Mouse (Mus musculus) liver, embryonic 16.5 days (tissue): ENCODE measurements at regions not wholly inside any gene's neighbourhood (a gene's known extent, or its start where the extent isn't known, plus 50 kb on each side); places are given as distances from the start of the nearest gene placed in this dataset.

Source experiments
- ATAC-seq: fragments of 200-750 bp; cut with Nextera tagmentation; 2 replicates; pipeline ENCODE4 v1.8.0; 2017; ENCODE audit warnings: low read depth, mild to moderate bottlenecking, moderate number of reproducible peaks, moderate library complexity
- H3K27ac ChIP-seq: fragments of 300-500 bp; sonication (generic); 2 replicates; pipeline ENCODE4 v1.5.1; 2014; ENCODE audit warnings: mild to moderate bottlenecking, low read length
- H3K27me3 ChIP-seq: fragments of 300-500 bp; sonication (generic); 2 replicates; pipeline ENCODE4 v1.6.1; 2014; ENCODE audit warnings: low read depth, low read length, mixed read lengths; ENCODE audit not compliant: control insufficient read depth, insufficient read depth
- H3K36me3 ChIP-seq: fragments of 300-500 bp; sonication (generic); 2 replicates; pipeline ENCODE4 v1.6.1; 2014; ENCODE audit warnings: mild to moderate bottlenecking; ENCODE audit not compliant: control insufficient read depth, insufficient read depth
- H3K4me1 ChIP-seq: fragments of 300-500 bp; sonication (generic); 2 replicates; pipeline ENCODE4 v1.6.1; 2014; ENCODE audit warnings: low read depth, low read length, mixed read lengths; ENCODE audit not compliant: control insufficient read depth
- H3K4me2 ChIP-seq: fragments of 300-500 bp; sonication (generic); 2 replicates; pipeline ENCODE4 v1.6.1; 2014; ENCODE audit warnings: low read depth, low read length, mixed read lengths
- H3K4me3 ChIP-seq: fragments of 300-500 bp; sonication (generic); 2 replicates; pipeline ENCODE4 v1.5.1; 2014; ENCODE audit warnings: low read depth, mild to moderate bottlenecking, low read length
- H3K9ac ChIP-seq: fragments of 300-500 bp; sonication (generic); 2 replicates; pipeline ENCODE4 v1.6.1; 2014; ENCODE audit warnings: low read depth, low read length
- H3K9me3 ChIP-seq: fragments of 300-500 bp; sonication (generic); replicated peaks from 2 replicates; pipeline ENCODE4 v1.6.1; 2016; ENCODE audit warnings: low read length; ENCODE audit not compliant: control insufficient read depth
- WGBS: fragments of 180-500 bp; shearing (Covaris S2); extraction: QIAGEN DNeasy Blood & Tissue Kit; methylation state at CpG from one replicate; pipeline ENCODE4 v1.1.7; 2014; ENCODE audit not compliant: insufficient replicate concordance; 5-methylcytosine and 5-hydroxymethylcytosine counted together

DNA sequence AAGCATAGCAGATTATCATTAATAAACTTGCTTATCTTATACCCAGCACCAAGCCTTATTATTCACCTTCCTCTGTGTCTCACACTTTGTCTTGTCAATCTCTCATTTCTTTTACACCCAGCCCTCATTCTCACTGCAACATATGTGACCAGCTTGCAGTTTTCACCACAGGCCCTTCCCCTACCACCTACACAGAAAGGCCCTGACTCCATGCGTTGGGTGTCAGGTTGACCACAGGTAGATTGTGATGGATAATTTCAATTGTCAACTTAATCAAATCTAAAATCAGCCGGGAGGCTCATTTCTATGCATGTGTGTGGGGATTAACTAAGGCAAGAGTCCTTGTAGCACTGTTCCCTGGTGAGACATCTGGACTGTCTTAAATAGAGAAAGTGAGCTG, 72.4 kb upstream of the Rbpj start:
- no peak overlapping the region for H3K9ac ChIP-seq
- no peaks in the 10 kb centered on the region for H3K27me3 ChIP-seq
- no peak overlapping the region for H3K4me3 ChIP-seq
- no peak overlapping the region for H3K4me2 ChIP-seq
- no peak for ATAC-seq
- H3K36me3 ChIP-seq, result no peaks in the 10 kb centered on the region
- WGBS, result 64% methylated on average over 2 of the region's 2 CpGs
- no peak overlapping the region for H3K27ac ChIP-seq
- no peaks in the 10 kb centered on the region for H3K9me3 ChIP-seq
- H3K4me1 ChIP-seq, result no peaks in the 10 kb centered on the region

DNA sequence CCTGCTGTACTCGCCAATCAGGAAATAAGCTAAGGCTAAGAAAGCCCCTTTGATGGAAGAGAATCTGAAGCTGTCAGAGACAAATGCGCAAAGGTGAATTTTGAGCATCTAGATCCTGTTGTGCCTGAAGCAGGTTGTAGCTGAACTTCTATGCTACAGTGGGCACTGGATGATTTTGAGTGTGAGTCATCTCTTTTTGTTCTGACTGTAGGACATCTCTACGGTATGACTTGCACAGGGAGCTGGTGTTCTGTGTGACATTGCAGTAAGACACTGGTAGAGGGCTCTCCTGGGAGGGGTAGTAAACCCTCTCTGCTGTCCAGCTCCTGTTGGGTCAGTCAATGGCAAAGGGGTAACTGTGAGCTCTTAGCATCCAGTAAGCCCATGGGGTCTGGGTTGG, 71.4 kb upstream of the Rbpj start:
- no peak for ATAC-seq

DNA sequence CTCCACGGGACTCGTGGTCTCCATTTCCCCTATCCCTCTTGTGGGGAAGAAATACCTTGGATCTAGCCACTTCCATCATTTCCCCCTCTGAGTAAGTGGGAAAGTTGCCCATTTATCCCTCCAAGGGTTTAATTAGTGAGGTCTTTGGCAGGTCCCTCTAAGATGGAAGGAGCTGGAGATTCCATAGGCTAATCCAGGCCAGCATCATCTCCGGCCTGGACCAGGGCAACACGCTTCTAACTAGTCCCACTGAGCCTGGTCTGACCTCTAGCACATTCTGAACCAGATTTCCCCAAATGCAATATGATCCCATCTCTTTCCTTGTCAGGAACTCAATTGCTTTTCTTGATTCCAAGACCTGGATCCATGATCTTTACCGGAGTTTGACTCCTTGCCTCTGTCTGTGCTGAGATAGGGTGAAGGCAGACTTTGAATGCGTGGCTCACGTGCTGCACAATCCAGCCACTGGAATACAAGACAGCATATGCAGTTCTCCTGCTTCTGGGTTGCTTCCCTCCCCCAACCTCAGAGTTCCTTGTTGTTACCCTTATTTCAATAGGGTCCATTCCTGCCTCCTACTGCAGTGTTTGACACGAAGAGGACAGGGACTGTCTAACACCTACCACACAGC, 67.4 kb upstream of the Rbpj start:
- H3K27ac ChIP-seq, result no peak overlapping the region
- 71% methylated on average over 8 of the region's 8 CpGs for WGBS
- H3K4me1 ChIP-seq, result no peaks in the 10 kb centered on the region
- no peaks in the 10 kb centered on the region for H3K27me3 ChIP-seq
- no peak overlapping the region for H3K4me2 ChIP-seq
- no peak overlapping the region for H3K9ac ChIP-seq
- no peak overlapping the region for H3K4me3 ChIP-seq
- no peaks in the 10 kb centered on the region for H3K36me3 ChIP-seq
- ATAC-seq, result no peak
- no peaks in the 10 kb centered on the region for H3K9me3 ChIP-seq

More for the DNA sequence above, 71.4 kb upstream of the Rbpj start:
- no peaks in the 10 kb centered on the region for H3K27me3 ChIP-seq
- no peak overlapping the region for H3K9ac ChIP-seq
- H3K9me3 ChIP-seq, result no peaks in the 10 kb centered on the region
- 66% methylated on average over 3 of the region's 3 CpGs for WGBS
- no peak overlapping the region for H3K4me2 ChIP-seq
- H3K36me3 ChIP-seq, result no peaks in the 10 kb centered on the region
- H3K27ac ChIP-seq, result no peak overlapping the region
- no peaks in the 10 kb centered on the region for H3K4me1 ChIP-seq
- no peak overlapping the region for H3K4me3 ChIP-seq

DNA sequence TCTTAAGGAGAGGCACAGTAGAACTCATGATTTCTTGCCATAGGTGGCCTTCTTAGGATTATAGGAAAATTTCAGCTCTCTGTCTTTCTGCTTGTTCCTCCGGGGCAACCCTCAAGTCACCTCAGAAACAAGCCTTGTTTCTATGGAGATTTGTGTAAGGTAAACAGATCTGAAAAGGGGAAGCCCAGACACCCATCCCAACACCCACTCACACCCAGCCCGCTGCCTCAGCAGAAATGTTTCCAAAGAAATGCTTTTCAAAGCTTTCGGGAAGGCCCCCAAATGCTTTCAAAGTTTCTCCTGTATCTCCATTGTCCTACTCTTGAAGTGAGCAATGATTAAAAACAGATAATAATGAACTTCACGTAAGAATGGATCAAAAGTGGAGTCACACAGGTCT, 64.9 kb upstream of the Rbpj start:
- no peak overlapping the region for H3K27ac ChIP-seq
- 34% methylated on average over 4 of the region's 4 CpGs for WGBS
- no peaks in the 10 kb centered on the region for H3K9me3 ChIP-seq
- H3K4me2 ChIP-seq, result no peak overlapping the region
- no peaks in the 10 kb centered on the region for H3K27me3 ChIP-seq
- no peak overlapping the region for H3K4me3 ChIP-seq
- H3K36me3 ChIP-seq, result no peaks in the 10 kb centered on the region
- no peak for ATAC-seq
- no peak overlapping the region for H3K9ac ChIP-seq
- no peaks in the 10 kb centered on the region for H3K4me1 ChIP-seq

DNA sequence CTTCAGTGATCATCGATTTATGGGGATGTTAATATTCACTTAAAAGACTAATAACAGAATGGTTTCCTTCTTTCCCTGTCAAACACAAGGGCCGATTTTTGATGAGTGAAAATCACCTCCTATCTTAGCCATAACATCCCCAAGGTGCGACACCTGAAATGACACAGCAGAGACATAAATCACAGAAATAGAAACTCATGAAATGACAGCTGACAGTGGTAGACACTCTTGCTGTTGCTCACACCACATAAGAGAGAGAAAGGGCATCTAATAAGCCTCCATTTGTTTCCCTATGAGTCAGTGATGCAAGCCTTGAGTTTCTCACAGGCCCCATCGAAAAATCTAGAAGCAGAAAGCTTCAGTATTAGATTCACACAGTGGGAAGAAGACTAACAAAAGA, 63.9 kb upstream of the Rbpj start:
- H3K9ac ChIP-seq, result no peak overlapping the region
- no peak overlapping the region for H3K4me2 ChIP-seq
- no peaks in the 10 kb centered on the region for H3K4me1 ChIP-seq
- H3K27me3 ChIP-seq, result no peaks in the 10 kb centered on the region
- no peak overlapping the region for H3K27ac ChIP-seq
- H3K9me3 ChIP-seq, result no peaks in the 10 kb centered on the region
- H3K36me3 ChIP-seq, result no peaks in the 10 kb centered on the region
- ATAC-seq, result no peak
- 48% methylated on average over 4 of the region's 4 CpGs for WGBS
- no peak overlapping the region for H3K4me3 ChIP-seq

DNA sequence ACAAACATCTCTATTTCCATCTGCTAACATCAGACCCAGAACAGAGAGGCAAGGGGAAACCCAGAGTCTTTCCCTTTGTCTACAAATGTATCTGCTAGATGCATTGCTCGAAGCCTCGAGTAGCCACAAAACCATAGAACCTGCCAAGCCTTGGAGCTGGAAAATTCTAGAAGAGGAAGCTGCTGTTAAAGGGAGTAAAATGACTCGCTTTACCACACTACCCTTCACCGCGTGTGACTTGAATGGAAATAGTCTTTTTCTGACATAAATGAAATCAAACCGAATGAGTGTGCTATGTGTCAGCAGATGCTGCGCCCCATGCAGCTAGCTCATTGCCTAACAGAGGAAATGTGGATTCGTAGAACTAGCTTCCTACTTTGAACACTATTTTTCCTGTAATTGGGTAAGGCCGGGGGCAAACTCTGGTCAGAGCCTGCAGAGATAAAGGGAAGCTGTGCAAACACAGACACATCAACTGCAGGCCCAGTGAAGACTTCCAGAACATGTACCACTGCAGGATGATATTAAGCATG, 63.3 kb upstream of the Rbpj start:
- no peak overlapping the region for H3K27ac ChIP-seq
- no peaks in the 10 kb centered on the region for H3K9me3 ChIP-seq
- no peak overlapping the region for H3K4me2 ChIP-seq
- no peak overlapping the region for H3K9ac ChIP-seq
- 13% methylated on average over 9 of the region's 9 CpGs for WGBS
- H3K4me1 ChIP-seq, result no peaks in the 10 kb centered on the region
- no peak overlapping the region for H3K4me3 ChIP-seq
- H3K36me3 ChIP-seq, result no peaks in the 10 kb centered on the region
- no peak for ATAC-seq
- no peaks in the 10 kb centered on the region for H3K27me3 ChIP-seq

DNA sequence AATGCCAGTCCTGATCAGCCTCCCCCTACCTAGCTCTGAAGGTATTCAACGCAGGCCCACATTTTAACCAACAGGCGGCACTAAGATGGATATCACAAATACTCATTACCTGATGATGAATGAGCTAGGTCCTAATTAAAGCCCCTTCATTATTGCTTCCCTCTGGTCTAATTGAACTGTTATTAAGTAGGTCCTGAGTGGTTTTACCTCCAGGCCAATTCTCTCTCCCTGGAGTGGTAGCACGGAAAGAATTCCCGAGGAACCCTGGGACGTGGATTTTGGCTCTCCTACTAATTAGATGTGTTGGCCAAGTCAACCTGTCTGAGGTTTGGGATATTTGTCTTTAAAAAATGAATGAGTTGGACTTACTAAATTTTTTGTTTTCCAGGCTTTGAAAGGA, 60.0 kb upstream of the Rbpj start:
- no peak overlapping the region for H3K27ac ChIP-seq
- H3K9me3 ChIP-seq, result no peaks in the 10 kb centered on the region
- H3K27me3 ChIP-seq, result no peaks in the 10 kb centered on the region
- WGBS, result 73% methylated on average over 5 of the region's 5 CpGs
- H3K4me1 ChIP-seq, result no peaks in the 10 kb centered on the region
- H3K9ac ChIP-seq, result no peak overlapping the region
- no peaks in the 10 kb centered on the region for H3K36me3 ChIP-seq
- no peak overlapping the region for H3K4me2 ChIP-seq
- ATAC-seq, result no peak
- H3K4me3 ChIP-seq, result no peak overlapping the region

DNA sequence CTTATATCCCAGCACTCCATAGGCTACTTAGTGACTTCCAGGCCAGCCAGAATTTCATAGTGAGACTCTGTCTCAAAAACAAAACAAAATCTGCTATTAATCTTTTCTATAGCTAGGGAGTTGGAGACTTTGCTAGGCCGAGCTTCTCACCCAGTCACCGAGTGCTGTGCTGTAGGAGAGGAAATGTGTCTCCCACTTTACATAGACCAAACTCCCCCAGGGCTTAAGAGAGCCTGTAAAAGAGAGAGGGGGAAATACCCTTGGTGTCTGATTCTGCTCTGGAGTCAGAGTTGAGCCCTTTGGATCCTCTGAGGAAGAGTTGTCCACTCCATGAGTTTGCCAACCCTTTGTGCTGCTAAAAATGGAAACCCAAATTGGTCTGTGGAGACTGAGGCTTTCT, 58.3 kb upstream of the Rbpj start:
- H3K4me2 ChIP-seq, result no peak overlapping the region
- WGBS, result 65% methylated on average over 2 of the region's 2 CpGs
- H3K9ac ChIP-seq, result no peak overlapping the region
- H3K9me3 ChIP-seq, result no peaks in the 10 kb centered on the region
- H3K27me3 ChIP-seq, result no peaks in the 10 kb centered on the region
- H3K27ac ChIP-seq, result no peak overlapping the region
- H3K4me1 ChIP-seq, result no peaks in the 10 kb centered on the region
- H3K36me3 ChIP-seq, result no peaks in the 10 kb centered on the region
- H3K4me3 ChIP-seq, result no peak overlapping the region
- ATAC-seq, result no peak

DNA sequence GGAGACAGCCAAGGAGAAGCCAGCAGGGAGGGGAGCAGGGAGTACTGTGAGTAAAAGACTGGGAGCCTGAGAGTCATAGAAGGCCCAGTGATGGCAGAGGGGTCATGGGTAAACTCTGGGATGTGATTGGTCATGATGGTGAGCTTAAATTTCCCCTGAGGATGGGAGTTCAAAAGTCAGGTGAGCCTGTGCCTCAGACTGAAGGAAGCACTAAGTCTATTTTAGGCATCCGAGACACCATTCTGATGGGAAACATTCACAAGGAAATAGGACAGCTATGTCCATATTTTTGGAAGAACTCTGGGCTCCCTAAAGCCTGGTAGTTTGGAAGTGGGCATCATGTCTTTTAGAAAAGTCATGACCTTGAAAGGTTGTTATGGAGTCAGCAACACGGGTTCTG, 57.7 kb upstream of the Rbpj start:
- Histone ChIP-seq H3K9me3 (no peaks in the 10 kb centered on the region), H3K9ac (no peak overlapping the region), H3K36me3 (no peaks in the 10 kb centered on the region), H3K27ac (no peak overlapping the region), H3K4me3 (no peak overlapping the region), H3K4me2 (no peak overlapping the region), H3K4me1 (no peaks in the 10 kb centered on the region), H3K27me3 (no peaks in the 10 kb centered on the region)
- ATAC-seq, result no peak
- WGBS, result 75% methylated on average over 2 of the region's 2 CpGs
